Mouse (Mus musculus) intestine, postnatal 0 days (tissue): Measurements from ENCODE around the gene Med28. TPM values are rescaled to one million over a fixed set of nuclear protein-coding genes. Genes with fewer than 3 reads are reported as not detected.
A peak's percentile ranks its signal among the peaks of the same experiment; 100 is the strongest.

Experiments used
- ATAC-seq: fragments of 200-750 bp; cut with Nextera tagmentation; 2 replicates; pipeline ENCODE4 v1.8.0; 2017; ENCODE audit warnings: mild to moderate bottlenecking, moderate TSS enrichment, moderate library complexity
- H3K27ac ChIP-seq: fragments of 300-500 bp; sonication (generic); 2 replicates; pipeline ENCODE4 v1.5.1; 2014; ENCODE audit warnings: mild to moderate bottlenecking, low read depth, low read length, moderate library complexity
- H3K27me3 ChIP-seq: fragments of 300-500 bp; sonication (generic); replicated peaks from 2 replicates; pipeline ENCODE4 v1.6.1; 2014; ENCODE audit warnings: low read length, mixed read lengths; ENCODE audit not compliant: control insufficient read depth, insufficient read depth
- H3K36me3 ChIP-seq: fragments of 300-500 bp; sonication (generic); 2 replicates; pipeline ENCODE4 v1.6.1; 2014; ENCODE audit warnings: mild to moderate bottlenecking, moderate library complexity; ENCODE audit not compliant: control insufficient read depth, insufficient read depth
- H3K4me1 ChIP-seq: fragments of 300-500 bp; sonication (generic); replicated peaks from 2 replicates; pipeline ENCODE4 v1.6.1; 2014; ENCODE audit warnings: antibody characterized with exemption, low read length, mixed read lengths; ENCODE audit not compliant: control insufficient read depth, insufficient read depth
- H3K4me2 ChIP-seq: fragments of 300-500 bp; sonication (generic); replicated peaks from 2 replicates; pipeline ENCODE4 v1.6.1; 2014; ENCODE audit warnings: low read depth, mild to moderate bottlenecking, moderate library complexity
- H3K4me3 ChIP-seq: fragments of 300-500 bp; sonication (generic); 2 replicates; pipeline ENCODE4 v1.5.1; 2014; ENCODE audit warnings: low read depth, low read length
- H3K9ac ChIP-seq: fragments of 300-500 bp; sonication (generic); 2 replicates; pipeline ENCODE4 v1.6.1; 2014; ENCODE audit warnings: mild to moderate bottlenecking, low read depth, low read length
- H3K9me3 ChIP-seq: fragments of 300-500 bp; sonication (generic); 2 replicates; pipeline ENCODE4 v1.6.1; 2016; ENCODE audit warnings: mixed run types; ENCODE audit not compliant: control insufficient read depth
- CTCF ChIP-seq: sonication (generic); IDR thresholded peaks from 2 replicates; pipeline ENCODE4 v1.5.1; 2016; ENCODE audit warnings: low read depth, mild to moderate bottlenecking, control low read depth, antibody characterized with exemption, moderate library complexity
- WGBS: fragments of 180-500 bp; shearing (Covaris S2); extraction: QIAGEN DNeasy Blood & Tissue Kit; methylation state at CpG from one replicate; pipeline ENCODE4 v1.1.7; 2014; 5-methylcytosine and 5-hydroxymethylcytosine counted together
- polyA plus RNA-seq: library from polyadenylated mRNA; unstranded; fragments of >200 nt; fragmentation: Nextera tagmentation; extraction: Ambion mirVana; gene quantifications from 2 replicates; pipeline ENCODE4 v1.2.1, GENCODE M21; 2015

Gene Med28
- polyA plus RNA-seq, 1 experiment from 2014 or later, result 203 TPM

- WGBS, result 7% methylated on average over 15 of the region's 17 CpGs
- H3K27ac ChIP-seq, result no peak overlapping the region
- H3K9ac ChIP-seq, result no peak overlapping the region
- no peaks in the 10 kb centered on the region for H3K27me3 ChIP-seq
- H3K9me3 ChIP-seq, result no peaks in the 10 kb centered on the region
- no peak overlapping the region for H3K4me3 ChIP-seq
- H3K4me1 ChIP-seq, result no peaks in the 10 kb centered on the region; the same call in 1 of the 2 replicates
- 0 out of 2 replicates have a peak, but pooled peaks cover 14% of the 10 kb centered on the region for H3K36me3 ChIP-seq
- peak; percentile 81 for TF ChIP-seq CTCF
- peak; percentile 87 for ATAC-seq
- peak overlapping the region; percentile 60 for H3K4me2 ChIP-seq
These were observed 14.5 kb downstream of the Med28 start for GRCm38 (mm10) chr5:45534319-45535098.

GRCm38 (mm10) chr5:45535177-45535576 lies 15.1 kb downstream of the Med28 start:
- WGBS, result 70% methylated on average over 4 of the region's 4 CpGs
- H3K9me3 ChIP-seq, result no peaks in the 10 kb centered on the region
- H3K36me3 ChIP-seq, result 0 out of 2 replicates have a peak, but pooled peaks cover 14% of the 10 kb centered on the region
- no peak overlapping the region for H3K4me2 ChIP-seq
- H3K4me3 ChIP-seq, result no peak overlapping the region
- ATAC-seq, result no peak
- H3K27ac ChIP-seq, result no peak overlapping the region
- no peak for TF ChIP-seq CTCF
- H3K9ac ChIP-seq, result no peak overlapping the region
- H3K4me1 ChIP-seq, result no peaks in the 10 kb centered on the region; the same call in 1 of the 2 replicates
- no peaks in the 10 kb centered on the region for H3K27me3 ChIP-seq

GRCm38 (mm10) chr5:45539502-45539901 lies 19.5 kb downstream of the Med28 start:
- no peak overlapping the region for H3K9ac ChIP-seq
- 58% methylated on average over 10 of the region's 10 CpGs for WGBS
- H3K36me3 ChIP-seq, result no peaks in the 10 kb centered on the region
- H3K4me1 ChIP-seq, result no peaks in the 10 kb centered on the region; the same call in 1 of the 2 replicates
- H3K9me3 ChIP-seq, result no peaks in the 10 kb centered on the region
- no peaks in the 10 kb centered on the region for H3K27me3 ChIP-seq
- no peak overlapping the region for H3K4me3 ChIP-seq
- no peak for ATAC-seq
- TF ChIP-seq CTCF, result peak; percentile 47
- no peak overlapping the region for H3K4me2 ChIP-seq
- no peak overlapping the region for H3K27ac ChIP-seq

GRCm38 (mm10) chr5:45543374-45543773 lies 23.3 kb downstream of the Med28 start:
- Histone ChIP-seq H3K27me3 (no peaks in the 10 kb centered on the region), H3K4me2 (no peak overlapping the region), H3K9me3 (no peaks in the 10 kb centered on the region), H3K36me3 (no peaks in the 10 kb centered on the region), H3K27ac (no peak overlapping the region), H3K9ac (no peak overlapping the region), H3K4me3 (no peak overlapping the region), H3K4me1 (no peaks in the 10 kb centered on the region)
- no peak for ATAC-seq
- WGBS, result 60% methylated on average over 5 of the region's 5 CpGs
- TF ChIP-seq CTCF, result no peak

- no peaks in the 10 kb centered on the region for H3K9me3 ChIP-seq
- no peaks in the 10 kb centered on the region for H3K4me1 ChIP-seq
- 54% methylated on average over 1 of the region's 1 CpGs for WGBS
- no peak overlapping the region for H3K9ac ChIP-seq
- H3K4me2 ChIP-seq, result no peak overlapping the region
- no peak for TF ChIP-seq CTCF
- no peaks in the 10 kb centered on the region for H3K36me3 ChIP-seq
- H3K4me3 ChIP-seq, result no peak overlapping the region
- H3K27ac ChIP-seq, result no peak overlapping the region
- no peaks in the 10 kb centered on the region for H3K27me3 ChIP-seq
- ATAC-seq, result no peak
These were observed 29.6 kb downstream of the Med28 start for GRCm38 (mm10) chr5:45549586-45549985.

- 53% methylated on average over 6 of the region's 6 CpGs for WGBS
- Histone ChIP-seq H3K4me2 (no peak overlapping the region), H3K4me3 (no peak overlapping the region), H3K9me3 (no peaks in the 10 kb centered on the region), H3K27me3 (no peaks in the 10 kb centered on the region), H3K27ac (no peak overlapping the region), H3K4me1 (no peaks in the 10 kb centered on the region), H3K9ac (no peak overlapping the region), H3K36me3 (no peaks in the 10 kb centered on the region)
- no peak for TF ChIP-seq CTCF
- no peak for ATAC-seq
These were observed 44.0 kb downstream of the Med28 start for GRCm38 (mm10) chr5:45564054-45564453.
